Mouse (Mus musculus): ENCODE data around the gene Mettl6. TPM values are rescaled to one million over a fixed set of nuclear protein-coding genes. Genes with fewer than 3 reads are reported as not detected.

Mettl6 gene
- polyA plus RNA-seq, 1 experiment from 2014 or later: 23.7 TPM

DNA sequence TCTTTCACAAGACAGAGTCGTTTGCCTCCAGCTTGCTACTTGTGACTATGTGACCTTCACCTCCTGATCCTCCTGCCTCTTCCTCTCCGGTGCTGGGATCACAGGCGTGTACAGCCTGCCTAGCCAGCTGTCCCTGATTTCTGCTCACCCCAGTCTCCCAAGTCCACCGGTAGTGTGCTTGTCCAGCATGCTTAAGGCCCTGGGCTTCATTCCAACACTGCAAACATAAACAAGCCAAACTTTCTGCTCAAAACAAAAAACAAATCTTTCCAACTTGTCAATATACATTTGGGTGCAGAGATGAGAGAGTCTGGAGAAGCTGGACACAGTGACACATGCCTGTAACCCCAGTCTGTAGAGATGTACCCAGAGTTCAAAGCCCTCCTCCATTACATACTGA lies 62.4 kb downstream of the Mettl6 start:
- H3K36me3 ChIP-seq (ENCODE audit: control insufficient read depth, insufficient read depth): no peaks in the 10 kb centered on the region
- H3K9ac ChIP-seq (ENCODE audit: low read depth, low read length): no peak overlapping the region
- peaks cover 29% of the 10 kb centered on the region for H3K4me1 ChIP-seq (ENCODE audit: control insufficient read depth, low read depth, low read length)
- H3K4me2 ChIP-seq (ENCODE audit: low read depth, low read length): peak overlapping the region; percentile 76
- peak overlapping the region; percentile 10; the same call in 1 of the 2 replicates for H3K4me3 ChIP-seq (ENCODE audit: low read depth, low read length)
- no peak for ATAC-seq (ENCODE audit: low read depth)
- peak overlapping the region; percentile 78 for H3K27ac ChIP-seq (ENCODE audit: low read length)
- peaks cover 14% of the 10 kb centered on the region for H3K27me3 ChIP-seq (ENCODE audit: control insufficient read depth, insufficient read depth, low read depth, low read length)
- H3K9me3 ChIP-seq (replicated peaks; ENCODE audit: control insufficient read depth, low read length): no peaks in the 10 kb centered on the region
- 16% methylated on average over 4 of the region's 4 CpGs for WGBS (ENCODE audit: insufficient replicate concordance)

- Histone ChIP-seq H3K36me3 (ENCODE audit: control insufficient read depth, insufficient read depth) (no peaks in the 10 kb centered on the region; the same call in 1 of the 2 replicates), H3K4me2 (ENCODE audit: low read depth, low read length) (peak overlapping the region; percentile 76), H3K27ac (ENCODE audit: low read length) (0 out of 2 replicates have a peak overlapping the region, but pooled peaks have one; percentile 42), H3K9me3 (replicated peaks; ENCODE audit: control insufficient read depth, low read length) (no peaks in the 10 kb centered on the region), H3K4me3 (ENCODE audit: low read depth, low read length) (peak overlapping the region; percentile 34), H3K9ac (ENCODE audit: low read depth, low read length) (no peak overlapping the region), H3K4me1 (ENCODE audit: control insufficient read depth, low read depth, low read length) (peaks cover 31% of the 10 kb centered on the region), H3K27me3 (ENCODE audit: control insufficient read depth, insufficient read depth, low read depth, low read length) (peaks cover 14% of the 10 kb centered on the region)
- no peak for ATAC-seq (ENCODE audit: low read depth)
- 16% methylated on average over 3 of the region's 3 CpGs for WGBS (ENCODE audit: insufficient replicate concordance)
These were observed 63.0 kb downstream of the Mettl6 start for GRCm38 (mm10) chr14:31431789-31432330.

DNA sequence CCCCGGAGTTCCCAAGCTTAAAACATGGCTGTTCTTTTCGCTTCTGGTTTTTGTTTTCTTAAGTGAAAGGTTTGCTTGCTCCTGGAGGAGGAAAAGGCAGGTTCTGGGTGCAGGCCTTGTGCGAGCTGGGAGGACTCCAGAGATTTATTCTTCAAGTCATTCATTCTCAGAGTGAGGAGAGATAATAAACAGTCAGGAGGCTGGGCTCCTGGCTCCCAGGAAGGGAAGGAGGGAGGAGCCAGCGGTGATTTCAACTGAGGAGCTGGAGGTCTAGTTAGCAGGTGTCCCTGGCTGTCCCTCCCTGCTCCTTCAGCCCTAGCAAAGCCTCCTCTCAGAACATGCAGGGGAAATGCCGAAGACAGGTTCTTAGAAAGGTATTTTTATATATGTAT lies 65.8 kb downstream of the Mettl6 start:
- H3K27me3 ChIP-seq (ENCODE audit: control insufficient read depth, insufficient read depth, low read depth, low read length): no peaks in the 10 kb centered on the region
- H3K4me1 ChIP-seq (ENCODE audit: control insufficient read depth, low read depth, low read length): peaks cover 25% of the 10 kb centered on the region
- no peak overlapping the region for H3K4me2 ChIP-seq (ENCODE audit: low read depth, low read length)
- H3K36me3 ChIP-seq (ENCODE audit: control insufficient read depth, insufficient read depth): peaks cover 5% of the 10 kb centered on the region; the same call in 1 of the 2 replicates
- no peak overlapping the region for H3K9ac ChIP-seq (ENCODE audit: low read depth, low read length)
- H3K27ac ChIP-seq (ENCODE audit: low read length): peak overlapping the region; percentile 6; the same call in 1 of the 2 replicates
- ATAC-seq (ENCODE audit: low read depth): no peak
- H3K9me3 ChIP-seq (replicated peaks; ENCODE audit: control insufficient read depth, low read length): no peaks in the 10 kb centered on the region
- 56% methylated on average over 5 of the region's 5 CpGs for WGBS (ENCODE audit: insufficient replicate concordance)
- H3K4me3 ChIP-seq (ENCODE audit: low read depth, low read length): no peak overlapping the region

GRCm38 (mm10) chr14:31428211-31429003 lies 66.4 kb downstream of the Mettl6 start:
- no peak overlapping the region for H3K4me3 ChIP-seq (ENCODE audit: low read depth, low read length)
- peak overlapping the region; percentile 9; the same call in 1 of the 2 replicates for H3K27ac ChIP-seq (ENCODE audit: low read length)
- no peak overlapping the region for H3K4me2 ChIP-seq (ENCODE audit: low read depth, low read length)
- H3K9ac ChIP-seq (ENCODE audit: low read depth, low read length): no peak overlapping the region
- H3K36me3 ChIP-seq (ENCODE audit: control insufficient read depth, insufficient read depth): peaks cover 5% of the 10 kb centered on the region; the same call in 1 of the 2 replicates
- H3K27me3 ChIP-seq (ENCODE audit: control insufficient read depth, insufficient read depth, low read depth, low read length): no peaks in the 10 kb centered on the region
- H3K4me1 ChIP-seq (ENCODE audit: control insufficient read depth, low read depth, low read length): peaks cover 28% of the 10 kb centered on the region
- 50% methylated on average over 15 of the region's 15 CpGs for WGBS (ENCODE audit: insufficient replicate concordance)
- ATAC-seq (ENCODE audit: low read depth): peak; percentile 77
- no peaks in the 10 kb centered on the region for H3K9me3 ChIP-seq (replicated peaks; ENCODE audit: control insufficient read depth, low read length)

Other genes with a start within 250 kb of the Mettl6 start
- gene Phf7, start 243.7 kb downstream of the Mettl6 start, polyA plus RNA-seq (2015; fragmentation: Nextera tagmentation; extraction: Ambion mirVana): 6.1 and 6.3 TPM in 2 replicates
- gene Bap1, start 243.6 kb downstream of the Mettl6 start, polyA plus RNA-seq (2015; fragmentation: Nextera tagmentation; extraction: Ambion mirVana): 32.0 and 33.7 TPM in 2 replicates
- gene Dnah1, start 171.1 kb downstream of the Mettl6 start, polyA plus RNA-seq (2015; fragmentation: Nextera tagmentation; extraction: Ambion mirVana): 0.07 and 0.14 TPM in 2 replicates
- 15.0 and 15.2 TPM in 2 replicates for gene Capn7, start 158.4 kb downstream of the Mettl6 start, polyA plus RNA-seq (2015; fragmentation: Nextera tagmentation; extraction: Ambion mirVana)
- 19.3 and 22.1 TPM in 2 replicates for gene Sh3bp5, start 59.0 kb downstream of the Mettl6 start, polyA plus RNA-seq (2015; fragmentation: Nextera tagmentation; extraction: Ambion mirVana)
- gene Eaf1, start 641 bp downstream of the Mettl6 start, polyA plus RNA-seq (2015; fragmentation: Nextera tagmentation; extraction: Ambion mirVana): 20.8 and 22.5 TPM in 2 replicates
- 0.29 and 0.48 TPM in 2 replicates for gene Colq, start 96.3 kb upstream of the Mettl6 start, polyA plus RNA-seq (2015; fragmentation: Nextera tagmentation; extraction: Ambion mirVana)
- gene Gm49387, start 145.8 kb upstream of the Mettl6 start, polyA plus RNA-seq (2015; fragmentation: Nextera tagmentation; extraction: Ambion mirVana): 2.1 and 5.1 TPM in 2 replicates
- gene Btd, start 146.0 kb upstream of the Mettl6 start, polyA plus RNA-seq (2015; fragmentation: Nextera tagmentation; extraction: Ambion mirVana): 13.0 and 15.4 TPM in 2 replicates
- 15.9 and 16.1 TPM in 2 replicates for gene Hacl1, start 146.2 kb upstream of the Mettl6 start, polyA plus RNA-seq (2015; fragmentation: Nextera tagmentation; extraction: Ambion mirVana)

Measured in liver, embryonic 16.5 days (tissue).